Mouse (Mus musculus) forelimb bud, embryonic 11.5 days (tissue): ENCODE results near the gene A930033H14Rik.

Experiments used
- DNase-seq: peaks from one replicate; pipeline ENCODE4 v3.0.0-alpha.2; 2012; ENCODE audit warnings: low read depth, low spot score

A930033H14Rik gene

GRCm38 (mm10) chr10:69237185-69237584, 24.3 kb upstream of the A930033H14Rik start:
- DNase-seq = no peak

DNA sequence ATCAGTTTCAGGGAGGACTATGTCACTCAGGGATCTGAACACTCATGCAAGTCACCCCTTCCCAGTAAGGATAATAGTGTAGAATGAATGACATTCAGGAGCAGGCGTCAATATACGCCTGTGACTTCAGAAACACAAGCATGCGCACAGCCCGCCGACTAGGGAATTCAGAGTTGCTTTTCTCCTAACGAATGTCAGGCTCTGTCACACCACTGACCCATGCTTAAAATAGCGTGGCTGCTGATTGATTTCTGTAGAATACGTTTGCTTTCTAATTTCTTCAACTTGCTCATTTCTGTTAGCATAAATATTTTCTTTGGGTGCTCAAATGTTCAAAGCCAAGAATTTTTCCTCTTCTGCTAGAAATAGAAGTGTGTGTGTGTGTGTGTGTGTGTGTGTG, 13.1 kb upstream of the A930033H14Rik start:
- no peak for DNase-seq

GRCm38 (mm10) chr10:69225471-69225870, 12.6 kb upstream of the A930033H14Rik start:
- DNase-seq = no peak

GRCm38 (mm10) chr10:69224276-69224675, 11.4 kb upstream of the A930033H14Rik start:
- no peak for DNase-seq

DNA sequence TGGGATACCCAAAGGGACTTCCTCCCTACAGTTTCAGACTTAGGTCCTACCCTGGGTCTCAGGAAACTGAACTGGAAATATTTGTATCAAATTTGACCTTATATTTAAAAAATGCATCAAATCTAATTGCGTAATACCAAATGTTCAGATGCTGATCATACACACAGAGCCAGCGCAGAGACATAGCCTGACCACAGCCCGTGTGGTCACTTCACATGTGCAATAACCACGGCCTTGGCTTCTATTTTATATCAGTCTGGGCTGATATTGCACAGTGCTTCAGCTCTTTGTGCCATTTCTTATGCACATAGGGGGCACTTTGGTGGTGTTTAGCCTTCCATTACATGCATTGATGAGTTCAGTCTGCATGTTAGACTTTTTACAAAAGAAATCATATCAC, 10.3 kb upstream of the A930033H14Rik start:
- no peak for DNase-seq

- DNase-seq = no peak
These were observed 9.1 kb upstream of the A930033H14Rik start for GRCm38 (mm10) chr10:69221955-69222354.

- no peak for DNase-seq
These were observed 8.2 kb upstream of the A930033H14Rik start for GRCm38 (mm10) chr10:69221148-69221547.

DNA sequence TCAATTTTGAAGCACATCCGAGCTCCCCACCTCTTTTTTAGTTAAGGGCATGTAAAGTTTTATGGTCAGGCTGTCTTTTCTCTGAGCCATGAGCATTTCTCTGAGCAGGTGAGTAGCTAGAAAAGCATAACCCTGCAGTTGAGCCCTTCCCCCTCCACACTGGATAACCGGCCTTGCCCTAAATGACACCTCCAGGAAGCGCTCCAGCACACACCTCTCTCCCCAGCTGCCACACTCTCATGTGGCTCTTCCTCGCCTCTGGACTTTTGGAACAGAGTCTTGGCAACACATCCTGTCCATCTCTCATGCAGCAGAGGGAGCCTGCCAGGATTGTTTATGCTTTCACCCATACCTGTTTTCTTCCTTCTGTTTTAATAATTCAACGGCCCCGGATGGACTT, 7.4 kb upstream of the A930033H14Rik start:
- no peak for DNase-seq

GRCm38 (mm10) chr10:69219289-69219626, 6.4 kb upstream of the A930033H14Rik start:
- DNase-seq = no peak

DNA sequence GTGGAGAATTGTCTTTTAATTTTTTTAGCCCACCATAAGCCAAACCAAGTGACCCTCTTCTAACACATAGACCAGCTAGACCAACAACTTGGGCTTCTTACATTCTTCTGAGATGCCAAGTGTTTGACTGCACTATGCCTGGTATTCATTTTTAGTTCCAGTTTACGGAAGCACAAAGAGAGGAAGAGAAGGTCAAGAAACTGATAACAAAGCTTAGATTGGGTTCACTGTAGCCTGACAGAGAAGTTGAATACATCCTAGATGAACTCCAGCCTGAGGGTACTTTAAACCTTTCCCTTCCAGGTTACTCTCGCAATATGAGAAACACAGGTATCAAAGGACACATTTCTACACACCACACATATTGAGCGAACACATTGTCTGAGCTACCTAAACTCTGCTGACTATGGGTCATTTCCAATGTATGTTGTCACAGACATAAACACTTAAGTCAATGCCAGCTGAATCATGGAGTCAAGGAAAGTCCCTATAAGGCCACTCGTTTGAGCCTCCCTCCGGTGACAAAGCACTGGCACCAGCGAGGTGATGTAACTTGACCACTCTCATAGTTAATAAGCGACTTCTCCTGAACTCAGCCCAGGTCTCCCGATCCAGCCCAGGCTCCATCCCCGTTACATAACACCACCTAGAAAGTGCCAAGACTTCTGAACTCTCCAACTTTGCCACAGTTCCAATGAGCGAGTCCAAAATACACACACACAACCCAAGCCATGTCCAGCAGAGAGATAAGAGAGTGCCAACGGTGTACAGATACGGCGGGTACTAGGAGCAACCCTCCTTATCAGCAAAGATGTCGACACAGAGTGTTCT, 5.8 kb upstream of the A930033H14Rik start:
- DNase-seq = no peak

GRCm38 (mm10) chr10:69217127-69217690, 4.3 kb upstream of the A930033H14Rik start:
- no peak for DNase-seq

DNA sequence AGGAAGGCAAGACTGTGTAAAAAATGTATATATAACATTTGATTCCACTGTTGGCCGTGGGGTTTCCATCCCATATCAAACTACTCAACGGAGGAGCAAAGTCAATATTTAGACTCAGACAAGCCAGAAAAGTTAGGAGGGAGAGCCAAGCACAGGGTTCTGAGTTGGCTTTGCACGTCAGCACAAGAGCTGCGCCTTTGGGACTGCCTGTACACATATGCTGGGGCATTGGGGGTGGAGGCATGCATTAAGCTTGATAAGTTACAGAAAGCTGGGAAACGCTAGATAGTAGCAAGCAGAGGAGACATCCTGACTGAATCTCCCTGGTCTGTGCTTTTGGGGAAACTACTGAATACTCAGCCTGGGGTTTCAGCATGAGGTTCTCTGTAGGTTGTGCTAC, 1.1 kb upstream of the A930033H14Rik start:
- DNase-seq = no peak

- DNase-seq = no peak
These were observed 566 bp upstream of the A930033H14Rik start for GRCm38 (mm10) chr10:69213451-69213877.

- DNase-seq = no peak
These were observed 922 bp downstream of the A930033H14Rik start for GRCm38 (mm10) chr10:69211976-69212375.

DNA sequence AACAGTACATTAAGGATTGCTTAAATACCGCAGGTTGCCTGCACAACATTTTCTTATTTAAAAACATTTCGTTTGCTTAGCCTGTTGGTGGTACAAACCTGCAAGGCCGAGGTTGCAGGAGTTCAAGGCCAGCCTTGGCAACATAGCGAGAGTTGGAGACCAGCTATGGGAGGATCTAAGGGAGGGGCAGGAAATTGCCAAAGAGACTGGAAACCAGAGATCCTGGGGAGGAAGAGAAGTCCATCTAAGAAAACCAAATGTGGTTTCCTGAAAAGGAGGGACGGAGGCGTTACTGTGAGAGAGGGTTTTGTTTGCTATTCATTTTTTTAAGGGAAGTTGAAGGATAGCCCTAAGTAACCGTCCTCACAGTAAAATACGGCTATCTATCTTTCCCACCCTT, 1.3 kb downstream of the A930033H14Rik start:
- no peak for DNase-seq

DNA sequence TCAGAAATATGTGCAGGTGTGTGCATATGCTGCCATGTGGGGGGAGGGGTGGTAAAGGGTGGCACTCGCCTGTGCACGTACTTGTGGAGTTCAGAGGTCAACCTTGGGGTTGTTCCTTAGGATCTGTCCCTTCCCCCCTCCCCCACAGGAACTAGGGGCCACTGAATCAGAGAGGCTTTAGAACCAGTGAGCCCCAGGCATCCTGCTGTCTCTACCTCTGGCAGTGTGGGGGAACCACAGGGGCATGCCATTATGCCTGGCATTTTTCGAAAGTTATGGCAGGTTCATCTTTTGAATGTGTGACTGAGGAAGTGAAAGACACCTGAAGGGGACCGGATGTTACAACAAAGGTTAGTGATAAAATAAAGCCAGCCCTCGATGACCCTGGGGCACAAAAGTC, 2.2 kb downstream of the A930033H14Rik start:
- DNase-seq = no peak

DNA sequence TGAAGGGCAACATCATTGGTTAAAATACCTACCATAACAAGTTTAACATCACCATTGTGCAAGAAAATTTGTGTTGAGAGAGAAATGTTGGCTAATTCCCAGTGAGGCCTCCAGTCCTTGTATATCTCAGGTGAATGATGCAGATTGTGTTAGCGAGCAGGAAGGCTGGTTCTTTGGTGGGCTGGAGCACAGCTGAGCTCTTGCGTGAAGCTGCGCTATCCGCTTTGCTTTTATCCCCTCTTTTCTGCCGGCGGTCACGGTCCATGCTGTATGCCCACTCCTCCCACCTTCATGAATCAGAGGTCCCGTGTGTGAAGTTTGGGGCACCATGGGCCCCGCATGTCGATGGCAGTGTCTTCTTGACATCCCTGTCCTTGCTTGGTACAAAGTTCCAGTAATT, 2.9 kb downstream of the A930033H14Rik start:
- no peak for DNase-seq

- DNase-seq = no peak
These were observed 4.2 kb downstream of the A930033H14Rik start for GRCm38 (mm10) chr10:69208705-69209104.

DNA sequence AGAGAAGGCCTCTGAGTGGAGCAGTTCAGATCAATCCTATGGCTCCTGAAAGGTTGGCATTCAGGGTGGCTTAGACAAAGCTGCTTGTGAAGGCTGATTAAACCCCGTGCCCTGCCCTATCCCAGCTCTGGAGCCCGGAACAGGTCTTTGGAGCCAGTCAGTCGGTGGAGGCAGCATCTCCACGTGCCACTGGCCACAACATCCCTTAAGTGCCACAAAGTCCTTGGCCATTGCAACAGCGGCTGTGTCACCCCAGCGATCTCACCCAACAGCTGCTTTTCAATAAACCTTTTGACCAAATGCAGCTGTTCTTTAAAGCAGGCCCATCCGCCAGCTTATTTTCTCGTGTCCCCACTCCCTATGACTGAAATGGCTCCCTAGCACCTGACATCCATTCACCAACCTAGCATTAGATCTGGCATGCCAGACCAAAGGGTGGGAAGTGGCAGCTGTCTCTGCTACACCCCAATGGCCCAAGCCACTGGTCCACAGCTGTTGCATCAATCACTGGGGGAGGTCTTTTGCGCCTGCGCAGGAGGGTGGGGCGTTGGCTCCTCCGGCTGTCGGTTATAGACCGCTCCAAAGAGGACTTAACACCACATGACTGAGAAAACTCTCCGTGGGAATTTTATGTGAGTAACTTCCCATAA, 4.8 kb downstream of the A930033H14Rik start:
- no peak for DNase-seq

- no peak for DNase-seq
These were observed 5.4 kb downstream of the A930033H14Rik start for GRCm38 (mm10) chr10:69207481-69207880.

GRCm38 (mm10) chr10:69206081-69206480, 6.8 kb downstream of the A930033H14Rik start:
- no peak for DNase-seq

GRCm38 (mm10) chr10:69204677-69205400, 8.1 kb downstream of the A930033H14Rik start:
- DNase-seq = no peak
